Mouse (Mus musculus) megakaryocyte-erythroid progenitor cell, adult 5-6 weeks (primary cell): ENCODE measurements at regions not wholly inside any gene's neighbourhood (a gene's known extent, or its start where the extent isn't known, plus 50 kb on each side); places are given as distances from the start of the nearest gene placed in this dataset.
"Not testable (repeated sequence)": the region's sequence is repeated elsewhere in the genome, so short reads cannot be mapped to it uniquely, and the experiment has no call there.

ENCODE experiments used
- ATAC-seq: replicated peaks from 2 replicates; pipeline ENCODE4 v1.8.0; 2016; ENCODE audit warnings: mild to moderate bottlenecking, inconsistent platforms; ENCODE audit not compliant: severe bottlenecking, poor library complexity, low FRiP score, low TSS enrichment

DNA sequence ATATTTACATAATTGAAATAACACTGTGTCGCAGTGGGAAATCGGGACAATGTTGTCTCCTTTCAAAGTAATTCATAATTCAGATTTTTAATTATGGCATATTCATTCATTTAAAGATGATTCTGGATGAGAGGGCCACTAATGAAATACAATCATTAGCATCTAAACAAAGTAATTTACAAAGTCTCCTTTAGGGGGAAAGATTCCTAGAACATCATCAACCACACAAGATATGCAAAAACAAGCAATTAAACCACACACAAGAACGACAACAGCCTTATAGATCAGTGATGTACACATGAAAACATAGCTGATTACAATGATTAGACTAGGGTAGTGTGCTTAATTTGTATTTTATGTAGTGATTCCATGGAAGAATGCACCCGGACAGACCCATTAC lies 231.2 kb downstream of the Mbip start:
- no peak for ATAC-seq

DNA sequence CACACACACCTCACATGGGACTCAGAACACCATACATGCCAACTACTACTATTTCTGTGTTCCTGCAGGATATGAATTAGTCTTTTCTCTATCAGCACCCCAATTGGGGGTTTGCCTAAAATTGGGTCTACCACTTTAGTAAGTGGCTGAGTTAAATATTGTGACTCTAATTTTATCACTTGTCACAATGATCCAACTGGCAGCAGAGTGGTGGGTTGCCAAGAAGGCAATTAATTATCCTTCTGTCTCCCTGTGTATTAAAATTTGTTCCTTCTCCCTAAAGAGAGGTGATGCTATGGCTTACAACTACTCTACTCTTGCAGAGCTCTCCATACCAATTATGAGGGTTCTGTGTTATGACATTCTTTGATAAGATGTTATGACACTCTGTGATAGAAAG lies 245.3 kb downstream of the Brms1l start:
- no peak for ATAC-seq

GRCm38 (mm10) chr12:56064183-56064582 lies 228.1 kb downstream of the Brms1l start:
- ATAC-seq: no peak

- ATAC-seq: no peak
Observed at GRCm38 (mm10) chr12:56058876-56059275, 222.8 kb downstream of the Brms1l start.

- peak; percentile 74 for ATAC-seq
Observed at GRCm38 (mm10) chr12:56058463-56058862, 222.3 kb downstream of the Brms1l start.

DNA sequence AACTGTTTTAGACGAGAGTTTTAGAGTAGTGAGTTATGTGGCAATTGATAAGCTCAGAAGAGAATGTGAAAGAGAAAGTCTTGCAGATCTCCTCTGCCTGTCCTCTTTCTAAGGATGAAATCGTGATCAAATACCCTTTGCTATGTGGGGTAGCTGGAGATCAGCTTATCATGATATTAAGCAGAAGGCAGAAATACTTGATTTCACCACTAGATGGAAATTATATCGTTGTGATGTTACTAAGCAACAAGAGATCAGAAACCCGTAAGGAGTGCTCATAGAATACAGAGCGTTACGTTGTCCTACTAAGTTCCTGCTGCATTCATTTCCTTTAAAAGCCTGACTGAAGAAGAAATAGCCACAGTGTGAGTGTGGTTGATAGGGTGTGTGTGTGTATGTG lies 219.3 kb downstream of the Brms1l start:
- no peak for ATAC-seq

- no peak for ATAC-seq
Observed at GRCm38 (mm10) chr12:56046050-56046449, 209.9 kb downstream of the Brms1l start.

GRCm38 (mm10) chr12:56020954-56021514 lies 184.9 kb downstream of the Brms1l start:
- ATAC-seq: no peak

DNA sequence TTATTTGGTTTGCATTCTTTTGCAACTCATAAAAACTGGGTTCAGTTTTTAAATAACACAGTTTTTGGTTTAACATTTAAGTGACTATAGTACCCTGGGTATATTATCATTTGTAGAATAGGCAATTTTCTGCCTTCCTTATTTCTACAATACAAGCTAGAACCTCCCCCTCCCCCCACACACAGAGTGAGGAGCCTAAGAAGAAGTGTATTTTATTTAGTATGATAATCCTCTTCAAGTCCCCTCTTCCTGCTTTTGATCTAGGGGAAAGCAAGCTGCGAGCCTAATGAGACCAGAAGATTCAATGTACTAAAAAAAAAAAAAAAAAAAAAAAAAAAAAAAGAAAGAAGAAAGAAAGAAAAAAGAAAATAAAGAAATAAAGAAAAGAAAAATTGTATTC lies 184.4 kb downstream of the Brms1l start:
- no peak for ATAC-seq

GRCm38 (mm10) chr12:56009976-56010375 lies 173.9 kb downstream of the Brms1l start:
- ATAC-seq: no peak

DNA sequence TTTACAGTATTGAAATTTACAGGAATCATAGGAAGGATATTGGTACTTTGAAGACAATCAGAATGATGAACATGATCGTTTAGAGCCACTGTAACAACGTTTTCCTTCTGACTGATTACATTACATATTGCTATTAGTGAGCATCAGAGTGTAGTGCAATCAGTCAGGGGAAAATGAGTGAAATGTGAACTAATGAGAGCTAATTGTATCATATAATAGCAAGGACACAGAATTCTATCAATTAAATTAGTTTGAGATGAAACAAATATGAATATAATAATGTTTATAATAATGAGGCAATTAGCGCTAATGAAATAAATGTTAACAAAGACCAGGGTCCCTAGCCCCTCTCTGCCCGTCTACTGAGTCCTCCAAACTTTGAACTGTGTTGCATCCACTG lies 169.7 kb downstream of the Brms1l start:
- ATAC-seq: no peak

- ATAC-seq: no peak
Observed at GRCm38 (mm10) chr12:56005321-56005720, 169.2 kb downstream of the Brms1l start.

DNA sequence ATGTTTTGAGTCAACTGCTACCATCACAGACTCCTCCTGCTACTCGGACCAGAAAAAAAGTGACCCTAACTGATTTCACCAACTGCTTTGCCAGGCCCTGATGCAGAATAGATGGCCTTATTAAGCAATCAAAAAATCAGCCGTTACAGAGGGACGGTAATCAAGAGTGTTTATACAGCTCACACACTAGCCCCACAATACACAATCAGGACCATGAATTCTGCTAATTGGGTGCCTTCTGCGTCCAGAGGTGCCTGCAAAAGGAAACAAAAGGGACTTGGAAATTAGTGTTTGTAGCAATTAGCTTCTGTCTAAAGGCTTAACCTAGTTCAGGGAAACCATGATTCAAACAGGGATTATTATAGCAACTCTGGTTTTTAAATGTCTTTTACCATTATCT lies 168.4 kb downstream of the Brms1l start:
- no peak for ATAC-seq

DNA sequence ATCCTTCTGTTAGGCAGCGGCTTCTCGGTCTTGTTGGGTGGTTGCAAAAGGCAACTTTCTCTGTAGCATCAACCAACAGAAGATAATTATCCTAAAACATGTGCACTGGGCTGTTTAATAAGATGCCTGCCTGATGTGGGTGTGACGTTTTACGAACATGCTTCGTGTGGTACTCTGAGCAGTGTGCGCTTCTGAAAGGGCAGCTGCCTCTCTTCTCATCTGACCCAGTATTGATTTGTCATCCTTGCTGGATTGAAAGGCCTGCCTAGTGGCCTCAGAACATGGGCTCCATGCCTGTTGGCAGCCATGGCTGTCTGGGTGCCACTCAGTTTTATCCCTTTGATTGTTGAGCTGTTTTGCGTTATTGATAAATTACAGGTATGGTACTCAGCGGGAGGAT lies 167.4 kb downstream of the Brms1l start:
- ATAC-seq: no peak

DNA sequence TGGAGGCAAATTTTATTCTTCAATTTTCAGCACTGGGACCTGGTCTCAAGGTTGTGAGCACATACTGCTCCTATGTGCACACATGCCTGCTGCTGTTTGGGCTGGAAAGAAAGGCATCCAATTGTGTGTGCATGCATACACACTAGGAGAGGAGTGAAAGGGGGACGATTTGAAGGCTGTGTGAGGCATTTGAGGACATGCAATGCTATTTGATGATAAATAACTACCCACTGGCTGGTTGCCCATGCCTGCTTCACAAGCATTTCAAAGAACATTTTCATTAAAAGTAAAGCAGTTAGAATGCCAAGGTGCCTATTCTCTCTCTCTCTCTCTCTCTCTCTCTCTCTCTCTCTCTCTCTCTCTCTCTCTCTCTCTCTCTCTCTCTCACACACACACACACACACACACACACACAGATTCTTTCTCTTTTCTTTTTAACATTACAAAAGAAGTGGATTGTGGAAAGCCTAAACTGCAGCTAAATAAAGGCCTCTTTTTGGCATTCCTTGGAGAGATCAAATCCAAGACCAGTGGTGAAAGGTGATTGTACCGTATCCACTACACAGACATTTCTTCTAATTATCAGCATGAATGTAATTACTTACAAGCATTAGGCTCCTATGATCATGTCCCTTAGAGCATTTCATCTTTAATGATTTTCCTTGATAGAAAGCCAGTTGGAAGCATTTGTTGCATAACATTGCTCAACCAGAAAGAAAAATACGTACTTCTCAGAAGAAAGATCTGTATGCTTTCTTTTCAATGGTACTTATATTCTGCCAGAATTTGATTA lies 160.7 kb downstream of the Brms1l start:
- no peak for ATAC-seq

DNA sequence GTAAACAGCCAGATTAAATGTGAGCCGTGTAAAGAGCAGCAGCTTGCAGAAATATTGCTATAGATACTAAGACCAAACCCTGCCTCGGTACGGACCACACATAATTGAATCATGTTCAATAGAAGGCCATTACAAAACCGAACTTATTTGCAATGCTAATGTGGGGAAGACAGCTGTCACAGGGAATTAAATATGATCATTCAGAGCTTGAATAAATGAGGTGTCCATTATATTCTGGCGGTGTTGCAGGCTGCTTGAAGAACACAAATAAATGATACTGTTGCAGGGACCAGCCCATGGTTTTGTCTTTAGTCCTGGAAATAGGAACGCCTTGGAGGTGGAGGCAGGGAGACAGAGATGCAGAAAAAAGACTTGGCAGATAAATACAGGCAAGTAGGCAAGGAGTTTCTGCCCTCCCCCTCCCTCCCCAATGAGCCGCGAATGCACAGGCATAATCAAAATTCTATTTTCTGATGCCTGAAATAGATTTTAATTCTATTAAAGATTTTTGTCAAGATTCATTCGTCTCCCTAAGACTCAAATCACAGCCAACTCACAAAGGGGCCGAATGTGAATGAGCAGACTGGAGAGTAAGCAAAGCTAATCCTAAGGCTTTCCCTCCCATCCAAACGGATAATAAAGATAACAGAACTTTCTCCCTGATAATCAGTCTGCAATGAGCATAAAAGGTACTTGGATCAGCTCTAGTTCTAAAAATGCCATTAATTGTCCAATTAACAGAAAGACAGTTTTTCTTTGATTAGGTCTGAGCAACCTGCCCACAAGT lies 147.6 kb downstream of the Brms1l start:
- no peak for ATAC-seq

GRCm38 (mm10) chr12:55983128-55983527 lies 147.0 kb downstream of the Brms1l start:
- no peak for ATAC-seq

DNA sequence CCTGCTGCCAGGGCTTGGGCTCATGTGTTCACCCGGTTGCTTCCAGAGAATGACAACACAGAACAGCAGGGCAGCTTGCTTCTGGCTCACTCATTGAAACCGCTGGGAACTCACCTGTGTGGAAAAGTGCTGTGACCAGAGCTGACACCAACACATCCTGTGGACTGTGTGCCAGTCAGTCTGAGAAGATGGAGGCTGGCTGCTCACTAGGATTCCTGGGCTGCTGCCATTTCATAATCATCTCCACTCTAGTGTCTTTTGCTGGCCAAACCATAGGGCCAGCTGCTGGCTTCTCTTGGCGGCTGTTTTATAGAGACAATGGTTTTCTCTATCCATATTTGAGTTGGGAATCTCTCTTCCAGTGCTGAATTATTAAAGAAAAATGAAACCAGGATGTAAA lies 138.1 kb downstream of the Brms1l start:
- ATAC-seq: no peak

- not testable (repeated sequence) for ATAC-seq
Observed at GRCm38 (mm10) chr12:55959319-55959718, 123.2 kb downstream of the Brms1l start.

GRCm38 (mm10) chr12:55940566-55940965 lies 104.4 kb downstream of the Brms1l start:
- no peak for ATAC-seq
